7 mouse cellular contexts compared by ENCODE assay signal in the genomic region with DNA sequence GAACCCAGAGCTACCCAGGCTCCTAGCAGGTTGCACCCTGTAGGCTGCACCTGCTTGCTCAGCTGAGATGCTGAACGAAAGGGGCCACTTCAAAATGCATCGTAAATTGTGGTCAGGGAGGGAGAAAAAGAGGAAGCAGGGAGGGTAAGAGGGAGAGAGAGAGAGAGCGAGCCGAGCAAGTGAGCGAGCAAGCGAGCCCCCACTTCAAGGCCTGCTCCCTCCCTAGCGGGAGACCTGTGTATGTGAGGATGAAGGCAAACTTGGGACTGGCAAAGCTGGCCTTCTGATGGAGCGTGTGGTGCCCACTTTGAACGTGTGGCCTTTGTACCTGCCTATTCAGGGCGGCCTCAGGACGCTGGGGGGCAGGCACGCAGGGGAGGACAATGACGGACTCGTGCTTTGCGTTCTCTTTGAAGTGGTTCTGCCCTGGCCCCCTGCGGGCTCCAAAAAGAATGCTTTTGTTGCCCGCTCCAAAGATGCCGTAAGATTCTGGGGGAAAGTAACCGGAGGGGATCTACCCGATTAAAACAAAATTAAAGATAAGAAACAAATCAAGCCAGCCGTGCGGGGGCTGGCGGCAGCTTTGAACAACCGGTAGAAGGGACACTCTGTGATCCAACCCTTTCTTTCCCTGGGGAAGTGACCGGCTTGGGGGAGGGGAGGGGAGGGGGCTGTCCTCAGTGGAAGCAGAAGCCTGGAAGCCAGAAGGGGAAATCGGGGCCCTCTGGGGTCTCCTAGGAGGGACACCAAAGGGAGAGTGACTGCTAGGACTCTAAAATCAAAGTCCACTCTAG.
A peak's percentile ranks its signal among the peaks of the same experiment; 100 is the strongest.
DNase-seq lines count a peak whose midpoint lies in the region; ATAC-seq lines count a peak whose summit lies in the region.

No protein-coding gene starts in this region.

- peak overlapping the region; percentile 53; the same call in 1 of the 2 replicates for H3K27ac ChIP-seq in forebrain, embryonic 12.5 days
- H3K27ac ChIP-seq in liver, embryonic 13.5 days, result no peak overlapping the region

- peak overlapping the region; percentile 15 for H3K4me3 ChIP-seq in forebrain, embryonic 12.5 days (replicated peaks)
- H3K4me3 ChIP-seq in liver, embryonic 13.5 days (replicated peaks), result no peak overlapping the region

- H3K9ac ChIP-seq in forebrain, embryonic 12.5 days, result no peak overlapping the region; the same call in 1 of the 2 replicates
- no peak overlapping the region for H3K9ac ChIP-seq in liver, embryonic 13.5 days

- H3K36me3 ChIP-seq in forebrain, embryonic 12.5 days (replicated peaks), result no peaks in the 10 kb centered on the region
- no peaks in the 10 kb centered on the region for H3K36me3 ChIP-seq in liver, embryonic 13.5 days

- peaks cover 70% of the 10 kb centered on the region for H3K4me1 ChIP-seq in forebrain, embryonic 12.5 days
- peaks cover 12% of the 10 kb centered on the region; the same call in 1 of the 2 replicates for H3K4me1 ChIP-seq in liver, embryonic 13.5 days (replicated peaks)

- H3K4me2 ChIP-seq in forebrain, embryonic 12.5 days, result peak overlapping the region; percentile 39
- H3K4me2 ChIP-seq in liver, embryonic 13.5 days, result peak overlapping the region; percentile 40; the same call in 1 of the 2 replicates

- peaks cover 77% of the 10 kb centered on the region for H3K27me3 ChIP-seq in forebrain, embryonic 12.5 days
- H3K27me3 ChIP-seq in liver, embryonic 13.5 days, result peaks cover 74% of the 10 kb centered on the region

- DNase-seq in retina, postnatal 1 day, result peak; percentile 51
- DNase-seq in retina, embryonic 14.5 days (ENCODE audit: low spot score), result no peak
- no peak for DNase-seq in liver, embryonic 13.5 days
- DNase-seq in ovary, postnatal 10 days (ENCODE audit: low spot score), result no peak
- no peak for DNase-seq in layer of hippocampus, adult 9-10 months (ENCODE audit: low spot score)

- ATAC-seq in forebrain, embryonic 12.5 days (ENCODE audit: low FRiP score), result no peak
- no peak for ATAC-seq in liver, embryonic 13.5 days (ENCODE audit: low read depth)
- ATAC-seq in neutrophil, adult 5-6 weeks (ENCODE audit: extremely low read depth, insufficient number of reproducible peaks, low FRiP score, poor library complexity, severe bottlenecking), result peak; percentile 34

- WGBS in forebrain, embryonic 12.5 days, result 1% methylated on average over 26 of the region's 26 CpGs
- WGBS in liver, embryonic 13.5 days (ENCODE audit: insufficient replicate concordance), result 2% methylated on average over 26 of the region's 26 CpGs

- no peaks in the 10 kb centered on the region for H3K9me3 ChIP-seq in forebrain, embryonic 12.5 days
- no peaks in the 10 kb centered on the region for H3K9me3 ChIP-seq in liver, embryonic 13.5 days (replicated peaks)
